Mouse (Mus musculus) liver, postnatal 0 days (tissue): ENCODE measurements around the gene Tie1.

Source experiments
- CTCF ChIP-seq: sonication (generic); IDR thresholded peaks from 2 replicates; pipeline ENCODE4 v1.5.1; 2016; ENCODE audit warnings: antibody characterized with exemption, low read depth
- EP300 ChIP-seq: IDR thresholded peaks from 2 replicates; pipeline ENCODE4 v1.6.1; 2016; ENCODE audit warnings: antibody characterized with exemption, low read depth, mild to moderate bottlenecking

DNA sequence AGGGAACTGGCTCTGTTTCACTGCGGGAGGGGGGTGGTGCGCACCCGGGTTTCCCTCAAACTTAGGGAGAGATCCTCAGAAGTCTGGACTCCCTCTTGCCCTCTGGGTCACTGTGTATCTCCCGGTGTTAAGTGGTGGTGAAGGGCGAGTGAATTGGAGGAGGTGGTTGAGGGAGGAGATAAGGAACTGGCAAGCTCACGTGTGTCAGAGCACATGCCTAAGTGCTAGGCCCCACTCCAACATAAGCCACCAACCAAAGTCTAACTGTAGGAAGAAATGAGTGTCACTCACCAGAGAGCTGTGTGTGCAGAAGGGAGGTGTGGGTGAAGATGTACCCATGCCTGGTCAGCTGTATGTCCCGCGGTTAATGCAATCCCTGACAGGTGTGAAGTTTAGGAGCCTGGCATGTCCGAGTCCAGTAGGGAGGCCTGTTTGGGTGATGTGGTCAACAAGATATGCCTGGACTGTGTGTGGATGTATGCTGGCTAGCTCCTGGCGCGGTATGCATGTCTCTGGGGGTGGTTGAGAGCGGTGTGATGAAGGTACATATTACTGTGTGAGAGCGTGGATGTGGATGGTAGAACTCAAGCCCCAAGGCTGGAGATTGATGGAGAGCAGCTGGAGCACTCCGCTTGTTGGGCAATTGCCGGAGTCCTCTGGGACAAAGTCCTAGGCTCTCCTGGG lies 61.2 kb downstream of the Tie1 start:
- TF ChIP-seq CTCF (no peak), EP300 (no peak)
